Mouse (Mus musculus): ENCODE data around the gene Zfp579. TPM values are rescaled to one million over a fixed set of nuclear protein-coding genes. Genes with fewer than 3 reads are reported as not detected.

Gene Zfp579
- total and polyA plus RNA-seq, 2 experiments from 2014 or later, result 40.2 to 65.7 TPM

- no peak overlapping the region for H3K27ac ChIP-seq
- H3K9me3 ChIP-seq (ENCODE audit: low read length), result no peaks in the 10 kb centered on the region
- no peak overlapping the region for H3K4me2 ChIP-seq (ENCODE audit: low read depth, low read length)
- peaks cover 29% of the 10 kb centered on the region for H3K36me3 ChIP-seq (ENCODE audit: insufficient read depth, low read length)
- H3K27me3 ChIP-seq (ENCODE audit: insufficient read depth, low read length), result no peaks in the 10 kb centered on the region
- H3K4me3 ChIP-seq (ENCODE audit: low read length), result no peak overlapping the region
- ATAC-seq (no peak), DNase-seq (ENCODE audit: low spot score) (no peak)
- peaks cover 7% of the 10 kb centered on the region; the same call in 1 of the 2 replicates for H3K4me1 ChIP-seq (ENCODE audit: insufficient read depth, low read length)
- TF ChIP-seq CTCF (IDR thresholded peaks at IDR 0.05; ENCODE audit: low read depth), result no peak
- 94% methylated on average over 9 of the region's 9 CpGs for WGBS
- no peak overlapping the region for H3K9ac ChIP-seq (replicated peaks; ENCODE audit: low read length)
These were observed 40.2 kb upstream of the Zfp579 start for GRCm38 (mm10) chr7:5036136-5036535.

- TF ChIP-seq CTCF (IDR thresholded peaks at IDR 0.05; ENCODE audit: low read depth), result no peak
- H3K27ac ChIP-seq, result no peak overlapping the region
- DNase-seq (ENCODE audit: low spot score) (no peak), ATAC-seq (no peak)
- peaks cover 33% of the 10 kb centered on the region for H3K36me3 ChIP-seq (ENCODE audit: insufficient read depth, low read length)
- H3K4me2 ChIP-seq (ENCODE audit: low read depth, low read length), result no peak overlapping the region
- no peak overlapping the region for H3K4me3 ChIP-seq (ENCODE audit: low read length)
- 97% methylated on average over 17 of the region's 17 CpGs for WGBS
- no peaks in the 10 kb centered on the region for H3K27me3 ChIP-seq (ENCODE audit: insufficient read depth, low read length)
- no peaks in the 10 kb centered on the region for H3K9me3 ChIP-seq (ENCODE audit: low read length)
- H3K4me1 ChIP-seq (ENCODE audit: insufficient read depth, low read length), result peaks cover 7% of the 10 kb centered on the region; the same call in 1 of the 2 replicates
- H3K9ac ChIP-seq (replicated peaks; ENCODE audit: low read length), result no peak overlapping the region
These were observed 39.7 kb upstream of the Zfp579 start for GRCm38 (mm10) chr7:5035628-5036027.

- Histone ChIP-seq H3K27ac (no peak within 1 kb of the TSS), H3K9ac (replicated peaks; ENCODE audit: low read length) (no peak within 1 kb of the TSS), H3K4me2 (ENCODE audit: low read depth, low read length) (no peak within 1 kb of the TSS), H3K27me3 (ENCODE audit: insufficient read depth, low read length) (no peaks in the 10 kb centered on the region), H3K4me1 (ENCODE audit: insufficient read depth, low read length) (peaks cover 7% of the 10 kb centered on the region; the same call in 1 of the 2 replicates), H3K4me3 (ENCODE audit: low read length) (no peak within 1 kb of the TSS), H3K36me3 (ENCODE audit: insufficient read depth, low read length) (peaks cover 46% of the 10 kb centered on the region), H3K9me3 (ENCODE audit: low read length) (0 out of 2 replicates have a peak, but pooled peaks cover 5% of the 10 kb centered on the region)
- no peak for TF ChIP-seq CTCF (IDR thresholded peaks at IDR 0.05; ENCODE audit: low read depth)
- DNase-seq (ENCODE audit: low spot score) (no peak), ATAC-seq (no peak)
- 94% methylated on average over 3 of the region's 3 CpGs for WGBS
These were observed 37.9 kb upstream of the Zfp579 start, which contains the start of gene 4632433K11Rik for GRCm38 (mm10) chr7:5033818-5034217. 4632433K11Rik (plus strand) TSS chr7:5034118.

GRCm38 (mm10) chr7:5031496-5031895 is 35.5 kb upstream of the Zfp579 start:
- H3K36me3 ChIP-seq (ENCODE audit: insufficient read depth, low read length), result peaks cover 46% of the 10 kb centered on the region
- ATAC-seq (no peak), DNase-seq (ENCODE audit: low spot score) (no peak)
- H3K27ac ChIP-seq, result no peak overlapping the region
- H3K9me3 ChIP-seq (ENCODE audit: low read length), result 0 out of 2 replicates have a peak, but pooled peaks cover 5% of the 10 kb centered on the region
- H3K27me3 ChIP-seq (ENCODE audit: insufficient read depth, low read length), result no peaks in the 10 kb centered on the region
- H3K4me1 ChIP-seq (ENCODE audit: insufficient read depth, low read length), result no peaks in the 10 kb centered on the region
- no peak for TF ChIP-seq CTCF (IDR thresholded peaks at IDR 0.05; ENCODE audit: low read depth)
- 78% methylated on average over 46 of the region's 46 CpGs for WGBS
- no peak overlapping the region for H3K9ac ChIP-seq (replicated peaks; ENCODE audit: low read length)
- H3K4me3 ChIP-seq (ENCODE audit: low read length), result no peak overlapping the region
- H3K4me2 ChIP-seq (ENCODE audit: low read depth, low read length), result no peak overlapping the region

- ATAC-seq (no peak), DNase-seq (ENCODE audit: low spot score) (no peak)
- no peak overlapping the region for H3K4me3 ChIP-seq (ENCODE audit: low read length)
- H3K27me3 ChIP-seq (ENCODE audit: insufficient read depth, low read length), result no peaks in the 10 kb centered on the region
- TF ChIP-seq CTCF (IDR thresholded peaks at IDR 0.05; ENCODE audit: low read depth), result no peak
- no peak overlapping the region for H3K4me2 ChIP-seq (ENCODE audit: low read depth, low read length)
- H3K9ac ChIP-seq (replicated peaks; ENCODE audit: low read length), result no peak overlapping the region
- H3K4me1 ChIP-seq (ENCODE audit: insufficient read depth, low read length), result no peaks in the 10 kb centered on the region
- 86% methylated on average over 63 of the region's 63 CpGs for WGBS
- H3K9me3 ChIP-seq (ENCODE audit: low read length), result 0 out of 2 replicates have a peak, but pooled peaks cover 5% of the 10 kb centered on the region
- H3K36me3 ChIP-seq (ENCODE audit: insufficient read depth, low read length), result peaks cover 43% of the 10 kb centered on the region
- H3K27ac ChIP-seq, result no peak overlapping the region
These were observed 34.8 kb upstream of the Zfp579 start for GRCm38 (mm10) chr7:5030554-5031275.

- DNase-seq (ENCODE audit: low spot score), result no peak
- H3K27me3 ChIP-seq (ENCODE audit: insufficient read depth, low read length), result no peaks in the 10 kb centered on the region
- no peak overlapping the region for H3K4me3 ChIP-seq (ENCODE audit: low read length)
These were observed 34.0 kb upstream of the Zfp579 start for GRCm38 (mm10) chr7:5029946-5030345.

GRCm38 (mm10) chr7:5029543-5029942 is 33.6 kb upstream of the Zfp579 start:
- Histone ChIP-seq H3K4me3 (ENCODE audit: low read length) (no peak overlapping the region), H3K27ac (no peak overlapping the region), H3K27me3 (ENCODE audit: insufficient read depth, low read length) (no peaks in the 10 kb centered on the region), H3K9ac (replicated peaks; ENCODE audit: low read length) (no peak overlapping the region), H3K36me3 (ENCODE audit: insufficient read depth, low read length) (peaks cover 41% of the 10 kb centered on the region), H3K4me1 (ENCODE audit: insufficient read depth, low read length) (no peaks in the 10 kb centered on the region), H3K4me2 (ENCODE audit: low read depth, low read length) (no peak overlapping the region), H3K9me3 (ENCODE audit: low read length) (0 out of 2 replicates have a peak, but pooled peaks cover 5% of the 10 kb centered on the region)
- ATAC-seq (no peak), DNase-seq (ENCODE audit: low spot score) (no peak)
- no peak for TF ChIP-seq CTCF (IDR thresholded peaks at IDR 0.05; ENCODE audit: low read depth)
- 95% methylated on average over 22 of the region's 22 CpGs for WGBS

More at GRCm38 (mm10) chr7:5029946-5030345, 34.0 kb upstream of the Zfp579 start:
- no peak overlapping the region for H3K27ac ChIP-seq
- no peak for ATAC-seq
- no peak; the same call in 1 of the 2 replicates for TF ChIP-seq CTCF (IDR thresholded peaks at IDR 0.05; ENCODE audit: low read depth)
- 0 out of 2 replicates have a peak, but pooled peaks cover 5% of the 10 kb centered on the region for H3K9me3 ChIP-seq (ENCODE audit: low read length)
- H3K36me3 ChIP-seq (ENCODE audit: insufficient read depth, low read length), result peaks cover 41% of the 10 kb centered on the region
- 92% methylated on average over 21 of the region's 21 CpGs for WGBS
- no peak overlapping the region for H3K9ac ChIP-seq (replicated peaks; ENCODE audit: low read length)
- no peak overlapping the region for H3K4me2 ChIP-seq (ENCODE audit: low read depth, low read length)
- H3K4me1 ChIP-seq (ENCODE audit: insufficient read depth, low read length), result no peaks in the 10 kb centered on the region
